Mouse (Mus musculus) spleen, adult 2 months (tissue): ENCODE measurements around the gene Sh3gl1.

Experiments used
- CTCF ChIP-seq: fragments of 200-500 bp; IDR thresholded peaks from 2 replicates; pipeline ENCODE4 v1.5.1; 2011; ENCODE audit warnings: mild to moderate bottlenecking, inconsistent platforms; ENCODE audit not compliant: insufficient read depth, insufficient read length, insufficient replicate concordance; ENCODE audit errors: extremely low read depth
- POLR2A ChIP-seq: fragments of 200-500 bp; IDR thresholded peaks from 2 replicates; pipeline ENCODE4 v1.6.1; 2011; ENCODE audit warnings: low read depth, low read length, inconsistent platforms

- TF ChIP-seq POLR2A: no peak
- no peak for TF ChIP-seq CTCF
Observed at GRCm38 (mm10) chr17:56072243-56072642, 35.8 kb upstream of the Sh3gl1 start.
